Mouse (Mus musculus): Measurements from ENCODE around the gene Calm1. TPM values are rescaled to one million over a fixed set of nuclear protein-coding genes. Genes with fewer than 3 reads are reported as not detected.
"Not testable (repeated sequence)": the region's sequence is repeated elsewhere in the genome, so short reads cannot be mapped to it uniquely, and the experiment has no call there.

Calm1 gene
- 1,000 to 10,000 TPM; 2,240 to 2,371 TPM for total RNA-seq (2021)
- long read RNA-seq, experiment 1, full-length matches to known transcripts: 7,068 of 7,869 reads
- long read RNA-seq, experiment 1, partial matches to known transcripts: 747 of 7,869 reads
- long read RNA-seq, experiment 1, other reads (novel, unspliced or antisense): 54 of 7,869 reads
- long read RNA-seq, experiment 2, full-length matches to known transcripts: 6,162 of 6,845 reads
- long read RNA-seq, experiment 2, partial matches to known transcripts: 429 of 6,845 reads
- long read RNA-seq, experiment 2, other reads (novel, unspliced or antisense): 254 of 6,845 reads

- intact Hi-C loops (cut with DNase I): loop anchor here (1.0 kb wide), 1 partner anchor 31 kb away; no protein-coding TSS in a partner anchor
- peak; percentile 91 to 96 for DNase-seq (ENCODE audit: low spot score in 2 of 2)
Observed at GRCm38 (mm10) chr12:100198967-100199660, at the start of gene Calm1. Calm1 (plus strand) TSS chr12:100199435.

- DNase-seq (ENCODE audit: low spot score in 2 of 2): peak in 1 of 2 experiments; percentile 35
- intact Hi-C loops (cut with DNase I): no loop called here
Observed at GRCm38 (mm10) chr12:100152466-100152865, 46.8 kb upstream of the Calm1 start.

- intact Hi-C loops (cut with DNase I): no loop called here
- DNase-seq (ENCODE audit: low spot score in 2 of 2): peak; percentile 90 to 91
Observed at GRCm38 (mm10) chr12:100159261-100159975, 39.8 kb upstream of the Calm1 start, which contains the start of gene Nrde2. Nrde2 (minus strand) TSS chr12:100159653.

GRCm38 (mm10) chr12:100164991-100165500, 34.2 kb upstream of the Calm1 start:
- no peak for DNase-seq (ENCODE audit: low spot score in 2 of 2)
- intact Hi-C loops (cut with DNase I): loop anchor here (5.0 to 10.0 kb wide), 2 partner anchors 672 to 760 kb away; no protein-coding TSS in a partner anchor

- intact Hi-C loops (cut with DNase I): loop anchor here (2.0 to 10.0 kb wide), 3 partner anchors 409 to 759 kb away; no protein-coding TSS in a partner anchor
- DNase-seq (ENCODE audit: low spot score in 2 of 2): peak; percentile 83 to 88
Observed at GRCm38 (mm10) chr12:100166177-100166576, 33.1 kb upstream of the Calm1 start.

- DNase-seq (ENCODE audit: low spot score in 2 of 2): peak; percentile 38 to 69
- intact Hi-C loops (cut with DNase I): loop anchor here (2.0 to 10.0 kb wide), 3 partner anchors 408 to 758 kb away; no protein-coding TSS in a partner anchor
Observed at GRCm38 (mm10) chr12:100166939-100167338, 32.3 kb upstream of the Calm1 start.

- intact Hi-C loops (cut with DNase I): loop anchor here (2.0 to 10.0 kb wide), 3 partner anchors 407 to 757 kb away; no protein-coding TSS in a partner anchor
- no peak for DNase-seq (ENCODE audit: low spot score in 2 of 2)
Observed at GRCm38 (mm10) chr12:100167502-100167901, 31.7 kb upstream of the Calm1 start.

GRCm38 (mm10) chr12:100167931-100168871, 31.0 kb upstream of the Calm1 start:
- intact Hi-C loops (cut with DNase I): loop anchor here (1.0 to 10.0 kb wide), 4 partner anchors 31 to 757 kb away; partner anchors contain the start of gene Calm1
- DNase-seq (ENCODE audit: low spot score in 2 of 2): no peak

GRCm38 (mm10) chr12:100172481-100172880, 26.8 kb upstream of the Calm1 start:
- intact Hi-C loops (cut with DNase I): no loop called here

GRCm38 (mm10) chr12:100176469-100177056, 22.7 kb upstream of the Calm1 start:
- intact Hi-C loops (cut with DNase I): no loop called here
- DNase-seq (ENCODE audit: low spot score in 2 of 2): no peak

More at GRCm38 (mm10) chr12:100172481-100172880, 26.8 kb upstream of the Calm1 start:
- no peak for DNase-seq (ENCODE audit: low spot score in 2 of 2)

- no peak for DNase-seq (ENCODE audit: low spot score in 2 of 2)
- intact Hi-C loops (cut with DNase I): no loop called here
Observed at GRCm38 (mm10) chr12:100178898-100179440, 20.3 kb upstream of the Calm1 start.

- no peak for DNase-seq (ENCODE audit: low spot score in 2 of 2)
- intact Hi-C loops (cut with DNase I): no loop called here
Observed at GRCm38 (mm10) chr12:100180802-100181201, 18.4 kb upstream of the Calm1 start.

- intact Hi-C loops (cut with DNase I): no loop called here
- no peak for DNase-seq (ENCODE audit: low spot score in 2 of 2)
Observed at GRCm38 (mm10) chr12:100182676-100183075, 16.6 kb upstream of the Calm1 start.

GRCm38 (mm10) chr12:100183970-100184369, 15.3 kb upstream of the Calm1 start:
- no peak for DNase-seq (ENCODE audit: low spot score in 2 of 2)
- intact Hi-C loops (cut with DNase I): no loop called here

- DNase-seq (ENCODE audit: low spot score in 2 of 2); intact Hi-C loops (cut with DNase I): not testable (repeated sequence)
Observed at GRCm38 (mm10) chr12:100184976-100185375, 14.3 kb upstream of the Calm1 start.

- DNase-seq (ENCODE audit: low spot score in 2 of 2): peak in 1 of 2 experiments; percentile 71
- intact Hi-C loops (cut with DNase I): no loop called here
Observed at GRCm38 (mm10) chr12:100185897-100186296, 13.3 kb upstream of the Calm1 start.

- DNase-seq (ENCODE audit: low spot score in 2 of 2): peak in 1 of 2 experiments; percentile 55
- intact Hi-C loops (cut with DNase I): no loop called here
Observed at GRCm38 (mm10) chr12:100186376-100186775, 12.9 kb upstream of the Calm1 start.
